Mouse (Mus musculus): ENCODE measurements around the gene Ppp1r17. TPM values are rescaled to one million over a fixed set of nuclear protein-coding genes. Genes with fewer than 3 reads are reported as not detected.

The Ppp1r17 gene
- polyA plus RNA-seq (2015; fragmentation: Nextera tagmentation; extraction: Ambion mirVana) = 4.1 and 5.1 TPM in 2 replicates

GRCm38 (mm10) chr6:56017291-56017994 lies at the start of gene Ppp1r17:
Gene Ppp1r17 (plus strand): TSS chr6:56017497.
- 62% methylated on average over 16 of the region's 16 CpGs for WGBS
- H3K36me3 ChIP-seq (ENCODE audit: poor library complexity, severe bottlenecking) = no peaks in the 10 kb centered on the region
- peak within 1 kb of the TSS; percentile 8 for H3K4me2 ChIP-seq
- peaks cover 8% of the 10 kb centered on the region for H3K4me1 ChIP-seq
- H3K27me3 ChIP-seq = no peaks in the 10 kb centered on the region
- no peak within 1 kb of the TSS for H3K27ac ChIP-seq
- peak; percentile 86; the same call in 1 of the 2 replicates for ATAC-seq
- H3K9ac ChIP-seq = no peak within 1 kb of the TSS
- no peak within 1 kb of the TSS for H3K4me3 ChIP-seq
- no peaks in the 10 kb centered on the region for H3K9me3 ChIP-seq (replicated peaks)

- Histone ChIP-seq H3K9ac (no peak overlapping the region), H3K9me3 (replicated peaks) (no peaks in the 10 kb centered on the region), H3K4me1 (no peaks in the 10 kb centered on the region), H3K4me3 (no peak overlapping the region), H3K27ac (no peak overlapping the region), H3K27me3 (no peaks in the 10 kb centered on the region), H3K36me3 (ENCODE audit: poor library complexity, severe bottlenecking) (no peaks in the 10 kb centered on the region), H3K4me2 (no peak overlapping the region)
- ATAC-seq = peak; percentile 73; the same call in 1 of the 2 replicates
These were observed 44.3 kb upstream of the Ppp1r17 start for GRCm38 (mm10) chr6:55972998-55973397.

GRCm38 (mm10) chr6:55979766-55980165 lies 37.5 kb upstream of the Ppp1r17 start:
- no peak overlapping the region for H3K27ac ChIP-seq
- no peaks in the 10 kb centered on the region for H3K27me3 ChIP-seq
- H3K9me3 ChIP-seq (replicated peaks) = no peaks in the 10 kb centered on the region
- H3K9ac ChIP-seq = no peak overlapping the region
- WGBS = 83% methylated on average over 2 of the region's 2 CpGs
- no peaks in the 10 kb centered on the region for H3K4me1 ChIP-seq
- no peak overlapping the region for H3K4me2 ChIP-seq
- no peak for ATAC-seq
- H3K36me3 ChIP-seq (ENCODE audit: poor library complexity, severe bottlenecking) = no peaks in the 10 kb centered on the region
- no peak overlapping the region for H3K4me3 ChIP-seq

- WGBS = 80% methylated on average over 4 of the region's 4 CpGs
- no peaks in the 10 kb centered on the region for H3K27me3 ChIP-seq
- no peaks in the 10 kb centered on the region for H3K36me3 ChIP-seq (ENCODE audit: poor library complexity, severe bottlenecking)
- H3K27ac ChIP-seq = no peak overlapping the region
- no peak for ATAC-seq
- no peak overlapping the region for H3K4me3 ChIP-seq
- H3K4me1 ChIP-seq = no peaks in the 10 kb centered on the region
- H3K9ac ChIP-seq = no peak overlapping the region
- H3K4me2 ChIP-seq = no peak overlapping the region
- no peaks in the 10 kb centered on the region for H3K9me3 ChIP-seq (replicated peaks)
These were observed 8.6 kb upstream of the Ppp1r17 start for GRCm38 (mm10) chr6:56008711-56009110.

GRCm38 (mm10) chr6:56012384-56012783 lies 4.9 kb upstream of the Ppp1r17 start:
- Histone ChIP-seq H3K4me1 (peaks cover 5% of the 10 kb centered on the region), H3K4me2 (no peak overlapping the region), H3K27me3 (no peaks in the 10 kb centered on the region), H3K36me3 (ENCODE audit: poor library complexity, severe bottlenecking) (no peaks in the 10 kb centered on the region), H3K9me3 (replicated peaks) (no peaks in the 10 kb centered on the region), H3K9ac (no peak overlapping the region), H3K4me3 (no peak overlapping the region), H3K27ac (no peak overlapping the region)
- WGBS = 67% methylated on average over 5 of the region's 5 CpGs
- peak; percentile 58; the same call in 1 of the 2 replicates for ATAC-seq

GRCm38 (mm10) chr6:56019632-56020031 lies 2.3 kb downstream of the Ppp1r17 start:
- Histone ChIP-seq H3K36me3 (ENCODE audit: poor library complexity, severe bottlenecking) (no peaks in the 10 kb centered on the region), H3K9ac (no peak overlapping the region), H3K4me3 (no peak overlapping the region), H3K27ac (no peak overlapping the region), H3K27me3 (no peaks in the 10 kb centered on the region), H3K9me3 (replicated peaks) (no peaks in the 10 kb centered on the region), H3K4me2 (no peak overlapping the region), H3K4me1 (peaks cover 8% of the 10 kb centered on the region)
- no peak for ATAC-seq
- WGBS = 60% methylated on average over 2 of the region's 2 CpGs

GRCm38 (mm10) chr6:56025533-56025932 lies 8.2 kb downstream of the Ppp1r17 start:
- H3K4me2 ChIP-seq = no peak overlapping the region
- no peaks in the 10 kb centered on the region for H3K27me3 ChIP-seq
- peaks cover 13% of the 10 kb centered on the region; the same call in 1 of the 2 replicates for H3K4me1 ChIP-seq
- 57% methylated on average over 2 of the region's 2 CpGs for WGBS
- no peak overlapping the region for H3K9ac ChIP-seq
- H3K27ac ChIP-seq = no peak overlapping the region
- no peaks in the 10 kb centered on the region for H3K9me3 ChIP-seq (replicated peaks)
- no peak for ATAC-seq
- H3K36me3 ChIP-seq (ENCODE audit: poor library complexity, severe bottlenecking) = no peaks in the 10 kb centered on the region
- H3K4me3 ChIP-seq = no peak overlapping the region

GRCm38 (mm10) chr6:56027318-56027717 lies 10.0 kb downstream of the Ppp1r17 start:
- WGBS = 37% methylated on average over 6 of the region's 6 CpGs
- ATAC-seq = peak; percentile 88
- no peak overlapping the region for H3K4me2 ChIP-seq

GRCm38 (mm10) chr6:56027966-56028365 lies 10.7 kb downstream of the Ppp1r17 start:
- H3K27ac ChIP-seq = peak overlapping the region; percentile 35
- peaks cover 20% of the 10 kb centered on the region; the same call in 1 of the 2 replicates for H3K4me1 ChIP-seq
- no peaks in the 10 kb centered on the region for H3K36me3 ChIP-seq (ENCODE audit: poor library complexity, severe bottlenecking)
- no peaks in the 10 kb centered on the region for H3K9me3 ChIP-seq (replicated peaks)
- no peaks in the 10 kb centered on the region for H3K27me3 ChIP-seq
- no peak overlapping the region for H3K4me2 ChIP-seq
- 86% methylated on average over 5 of the region's 5 CpGs for WGBS
- no peak overlapping the region for H3K4me3 ChIP-seq
- no peak overlapping the region for H3K9ac ChIP-seq
- 0 out of 2 replicates have a peak, but pooled peaks have one; percentile 34 for ATAC-seq

More at GRCm38 (mm10) chr6:56027318-56027717, 10.0 kb downstream of the Ppp1r17 start:
- H3K4me3 ChIP-seq = no peak overlapping the region
- no peak overlapping the region for H3K9ac ChIP-seq
- H3K27ac ChIP-seq = no peak overlapping the region
- no peaks in the 10 kb centered on the region for H3K9me3 ChIP-seq (replicated peaks)
- H3K36me3 ChIP-seq (ENCODE audit: poor library complexity, severe bottlenecking) = no peaks in the 10 kb centered on the region
- peaks cover 20% of the 10 kb centered on the region; the same call in 1 of the 2 replicates for H3K4me1 ChIP-seq
- H3K27me3 ChIP-seq = no peaks in the 10 kb centered on the region

- peaks cover 20% of the 10 kb centered on the region; the same call in 1 of the 2 replicates for H3K4me1 ChIP-seq
- 22% methylated on average over 5 of the region's 5 CpGs for WGBS
- no peak for ATAC-seq
These were observed 12.7 kb downstream of the Ppp1r17 start for GRCm38 (mm10) chr6:56029986-56030385.

GRCm38 (mm10) chr6:56032231-56032630 lies 14.9 kb downstream of the Ppp1r17 start:
- H3K4me3 ChIP-seq = no peak overlapping the region
- peaks cover 19% of the 10 kb centered on the region; the same call in 1 of the 2 replicates for H3K4me1 ChIP-seq
- 71% methylated on average over 2 of the region's 2 CpGs for WGBS
- H3K9ac ChIP-seq = no peak overlapping the region
- no peaks in the 10 kb centered on the region for H3K27me3 ChIP-seq
- no peak overlapping the region for H3K27ac ChIP-seq
- ATAC-seq = no peak
- H3K9me3 ChIP-seq (replicated peaks) = no peaks in the 10 kb centered on the region
- no peak overlapping the region for H3K4me2 ChIP-seq
- H3K36me3 ChIP-seq (ENCODE audit: poor library complexity, severe bottlenecking) = no peaks in the 10 kb centered on the region

More at GRCm38 (mm10) chr6:56029986-56030385, 12.7 kb downstream of the Ppp1r17 start:
- Histone ChIP-seq H3K36me3 (ENCODE audit: poor library complexity, severe bottlenecking) (no peaks in the 10 kb centered on the region), H3K27me3 (no peaks in the 10 kb centered on the region), H3K4me3 (no peak overlapping the region), H3K9me3 (replicated peaks) (no peaks in the 10 kb centered on the region), H3K9ac (no peak overlapping the region), H3K27ac (no peak overlapping the region), H3K4me2 (no peak overlapping the region)

- Histone ChIP-seq H3K9ac (no peak overlapping the region), H3K9me3 (replicated peaks) (no peaks in the 10 kb centered on the region), H3K4me1 (peaks cover 9% of the 10 kb centered on the region; the same call in 1 of the 2 replicates), H3K36me3 (ENCODE audit: poor library complexity, severe bottlenecking) (no peaks in the 10 kb centered on the region), H3K4me3 (no peak overlapping the region), H3K4me2 (no peak overlapping the region), H3K27me3 (no peaks in the 10 kb centered on the region), H3K27ac (no peak overlapping the region)
- 86% methylated on average over 10 of the region's 10 CpGs for WGBS
- ATAC-seq = no peak
These were observed 17.8 kb downstream of the Ppp1r17 start for GRCm38 (mm10) chr6:56035054-56035453.
